Mouse (Mus musculus) forebrain, embryonic 12.5 days (tissue): ENCODE data around the gene Galnt6. TPM values are rescaled to one million over a fixed set of nuclear protein-coding genes. Genes with fewer than 3 reads are reported as not detected.
"Not testable (repeated sequence)": the region's sequence is repeated elsewhere in the genome, so short reads cannot be mapped to it uniquely, and the experiment has no call there.

Experiments used
- ATAC-seq: fragments of 200-750 bp; cut with Nextera tagmentation; 2 replicates; pipeline ENCODE4 v1.8.0; 2017; ENCODE audit warnings: moderate TSS enrichment; ENCODE audit not compliant: low FRiP score
- H3K27ac ChIP-seq: fragments of 300-500 bp; sonication (generic); 2 replicates; pipeline ENCODE4 v1.5.1; 2016; ENCODE audit warnings: mild to moderate bottlenecking
- H3K27me3 ChIP-seq: fragments of 300-500 bp; sonication (generic); 2 replicates; pipeline ENCODE4 v1.6.1; 2016; ENCODE audit warnings: mild to moderate bottlenecking
- H3K36me3 ChIP-seq: fragments of 300-500 bp; sonication (generic); replicated peaks from 2 replicates; pipeline ENCODE4 v1.6.1; 2016; ENCODE audit warnings: mild to moderate bottlenecking
- H3K4me1 ChIP-seq: fragments of 300-500 bp; sonication (generic); 2 replicates; pipeline ENCODE4 v1.6.1; 2016
- H3K4me2 ChIP-seq: fragments of 300-500 bp; sonication (generic); 2 replicates; pipeline ENCODE4 v1.6.1; 2016; ENCODE audit warnings: mild to moderate bottlenecking, moderate library complexity
- H3K4me3 ChIP-seq: fragments of 300-500 bp; sonication (generic); replicated peaks from 2 replicates; pipeline ENCODE4 v1.5.1; 2016; ENCODE audit warnings: mild to moderate bottlenecking
- H3K9ac ChIP-seq: fragments of 300-500 bp; sonication (generic); 2 replicates; pipeline ENCODE4 v1.6.1; 2016; ENCODE audit warnings: mild to moderate bottlenecking
- H3K9me3 ChIP-seq: fragments of 300-500 bp; sonication (generic); 2 replicates; pipeline ENCODE4 v1.6.1; 2016
- WGBS: fragments of 180-500 bp; shearing (Covaris S2); methylation state at CpG from one replicate; pipeline ENCODE4 v1.1.7; 2016; 5-methylcytosine and 5-hydroxymethylcytosine counted together
- polyA plus RNA-seq: library from polyadenylated mRNA; unstranded; fragments of >200 nt; fragmentation: Nextera tagmentation; extraction: Ambion mirVana; gene quantifications from 2 replicates; pipeline ENCODE4 v1.2.1, GENCODE M21; 2016

Galnt6 gene
- polyA plus RNA-seq, result 0.05 TPM in 1 of 2 replicates, not detected in the other

GRCm38 (mm10) chr15:100729281-100729985 lies at the start of gene Galnt6:
Gene Galnt6, minus strand, starts transcription at chr15:100729376.
- Histone ChIP-seq H3K36me3 (no peaks in the 10 kb centered on the region), H3K4me3 (peak within 1 kb of the TSS; percentile 41), H3K9ac (peak within 1 kb of the TSS; percentile 40; the same call in 1 of the 2 replicates), H3K9me3 (no peaks in the 10 kb centered on the region), H3K27ac (no peak within 1 kb of the TSS), H3K4me2 (peak within 1 kb of the TSS; percentile 65), H3K27me3 (peaks cover 54% of the 10 kb centered on the region), H3K4me1 (peaks cover 11% of the 10 kb centered on the region)
- 5% methylated on average over 48 of the region's 57 CpGs for WGBS
- no peak for ATAC-seq

GRCm38 (mm10) chr15:100777020-100778016 lies 48.1 kb upstream of the Galnt6 start:
- H3K4me1 ChIP-seq, result peaks cover 33% of the 10 kb centered on the region
- no peak overlapping the region for H3K4me3 ChIP-seq
- no peaks in the 10 kb centered on the region for H3K9me3 ChIP-seq
- no peaks in the 10 kb centered on the region for H3K36me3 ChIP-seq
- H3K4me2 ChIP-seq, result no peak overlapping the region
- H3K27me3 ChIP-seq, result no peaks in the 10 kb centered on the region
- no peak for ATAC-seq
- H3K9ac ChIP-seq, result no peak overlapping the region
- H3K27ac ChIP-seq, result 0 out of 2 replicates have a peak overlapping the region, but pooled peaks have one; percentile 8
- WGBS, result 60% methylated on average over 32 of the region's 32 CpGs

GRCm38 (mm10) chr15:100776424-100776823 lies 47.2 kb upstream of the Galnt6 start:
- Histone ChIP-seq H3K36me3 (no peaks in the 10 kb centered on the region), H3K9ac (no peak overlapping the region), H3K4me2 (no peak overlapping the region), H3K27ac (no peak overlapping the region), H3K9me3 (no peaks in the 10 kb centered on the region), H3K4me3 (no peak overlapping the region), H3K4me1 (peaks cover 33% of the 10 kb centered on the region), H3K27me3 (no peaks in the 10 kb centered on the region)
- 89% methylated on average over 3 of the region's 3 CpGs for WGBS
- no peak for ATAC-seq

- H3K27me3 ChIP-seq, result no peaks in the 10 kb centered on the region
- peaks cover 32% of the 10 kb centered on the region for H3K4me1 ChIP-seq
- 0 out of 2 replicates have a peak, but pooled peaks cover 3% of the 10 kb centered on the region for H3K36me3 ChIP-seq
- H3K9ac ChIP-seq, result no peak overlapping the region
- H3K9me3 ChIP-seq, result no peaks in the 10 kb centered on the region
- no peak overlapping the region for H3K4me3 ChIP-seq
- 0 out of 2 replicates have a peak overlapping the region, but pooled peaks have one; percentile 54 for H3K27ac ChIP-seq
- ATAC-seq, result no peak
- no peak overlapping the region for H3K4me2 ChIP-seq
- 39% methylated on average over 19 of the region's 19 CpGs for WGBS
Measured at GRCm38 (mm10) chr15:100775189-100776166, 46.3 kb upstream of the Galnt6 start.

GRCm38 (mm10) chr15:100773859-100774258 lies 44.7 kb upstream of the Galnt6 start:
- H3K36me3 ChIP-seq, H3K27ac ChIP-seq, H3K9ac ChIP-seq, ATAC-seq, H3K27me3 ChIP-seq, H3K9me3 ChIP-seq, H3K4me3 ChIP-seq, H3K4me2 ChIP-seq: not testable (repeated sequence)
- 95% methylated on average over 6 of the region's 6 CpGs for WGBS
- peaks cover 25% of the 10 kb centered on the region for H3K4me1 ChIP-seq

GRCm38 (mm10) chr15:100772685-100773084 lies 43.5 kb upstream of the Galnt6 start:
- H3K4me2 ChIP-seq, result no peak overlapping the region
- no peak for ATAC-seq
- H3K36me3 ChIP-seq, result 0 out of 2 replicates have a peak, but pooled peaks cover 13% of the 10 kb centered on the region
- H3K4me1 ChIP-seq, result peaks cover 24% of the 10 kb centered on the region
- no peak overlapping the region for H3K27ac ChIP-seq
- 94% methylated on average over 4 of the region's 4 CpGs for WGBS
- no peaks in the 10 kb centered on the region for H3K9me3 ChIP-seq
- H3K9ac ChIP-seq, result no peak overlapping the region
- H3K4me3 ChIP-seq, result no peak overlapping the region
- H3K27me3 ChIP-seq, result no peaks in the 10 kb centered on the region

- H3K9me3 ChIP-seq, result no peaks in the 10 kb centered on the region
- no peak overlapping the region for H3K27ac ChIP-seq
- no peak for ATAC-seq
- no peak overlapping the region for H3K4me3 ChIP-seq
- no peak overlapping the region for H3K4me2 ChIP-seq
- 92% methylated on average over 5 of the region's 5 CpGs for WGBS
- H3K9ac ChIP-seq, result no peak overlapping the region
- peaks cover 11% of the 10 kb centered on the region for H3K4me1 ChIP-seq
- H3K36me3 ChIP-seq, result 0 out of 2 replicates have a peak, but pooled peaks cover 16% of the 10 kb centered on the region
- no peaks in the 10 kb centered on the region for H3K27me3 ChIP-seq
Measured at GRCm38 (mm10) chr15:100770338-100770737, 41.2 kb upstream of the Galnt6 start.

GRCm38 (mm10) chr15:100769023-100769422 lies 39.8 kb upstream of the Galnt6 start:
- not testable (repeated sequence) for H3K27ac ChIP-seq, H3K4me3 ChIP-seq, ATAC-seq, H3K9ac ChIP-seq, H3K4me2 ChIP-seq, H3K9me3 ChIP-seq, H3K4me1 ChIP-seq, H3K27me3 ChIP-seq
- WGBS, result 94% methylated on average over 4 of the region's 4 CpGs
- H3K36me3 ChIP-seq, result 0 out of 2 replicates have a peak, but pooled peaks cover 16% of the 10 kb centered on the region

GRCm38 (mm10) chr15:100767851-100768250 lies 38.7 kb upstream of the Galnt6 start:
- ATAC-seq, result no peak
- Histone ChIP-seq H3K4me1 (peaks cover 4% of the 10 kb centered on the region), H3K27ac (no peak overlapping the region), H3K4me3 (no peak overlapping the region), H3K36me3 (0 out of 2 replicates have a peak, but pooled peaks cover 16% of the 10 kb centered on the region), H3K27me3 (no peaks in the 10 kb centered on the region), H3K9me3 (no peaks in the 10 kb centered on the region), H3K4me2 (no peak overlapping the region), H3K9ac (no peak overlapping the region)
- WGBS, result 91% methylated on average over 13 of the region's 13 CpGs

- Histone ChIP-seq H3K9me3 (no peaks in the 10 kb centered on the region), H3K36me3 (0 out of 2 replicates have a peak, but pooled peaks cover 16% of the 10 kb centered on the region), H3K4me3 (no peak overlapping the region), H3K27ac (no peak overlapping the region), H3K27me3 (no peaks in the 10 kb centered on the region), H3K4me1 (peaks cover 14% of the 10 kb centered on the region), H3K4me2 (no peak overlapping the region), H3K9ac (no peak overlapping the region)
- no peak for ATAC-seq
- WGBS, result 76% methylated on average over 9 of the region's 9 CpGs
Measured at GRCm38 (mm10) chr15:100766826-100767225, 37.6 kb upstream of the Galnt6 start.

GRCm38 (mm10) chr15:100764163-100764951 lies 35.2 kb upstream of the Galnt6 start:
- H3K27ac ChIP-seq, result no peak overlapping the region
- no peaks in the 10 kb centered on the region for H3K9me3 ChIP-seq
- H3K4me2 ChIP-seq, result no peak overlapping the region
- H3K4me3 ChIP-seq, result no peak overlapping the region
- no peak overlapping the region for H3K9ac ChIP-seq
- 0 out of 2 replicates have a peak, but pooled peaks cover 8% of the 10 kb centered on the region for H3K36me3 ChIP-seq
- WGBS, result 85% methylated on average over 16 of the region's 16 CpGs
- no peak for ATAC-seq
- no peaks in the 10 kb centered on the region for H3K27me3 ChIP-seq
- H3K4me1 ChIP-seq, result peaks cover 23% of the 10 kb centered on the region
